Mouse (Mus musculus): ENCODE results near the gene Fam189b. TPM values are rescaled to one million over a fixed set of nuclear protein-coding genes. Genes with fewer than 3 reads are reported as not detected.
"Not testable (repeated sequence)": the region's sequence is repeated elsewhere in the genome, so short reads cannot be mapped to it uniquely, and the experiment has no call there.

The Fam189b gene
- polyA plus RNA-seq, 1 experiment from 2014 or later: 12.7 TPM

GRCm38 (mm10) chr3:89148567-89148966, 34.4 kb upstream of the Fam189b start:
- peak overlapping the region; percentile 11; the same call in 1 of the 2 replicates for H3K4me2 ChIP-seq
- WGBS: 68% methylated on average over 14 of the region's 14 CpGs
- peak overlapping the region; percentile 32; the same call in 1 of the 2 replicates for H3K4me3 ChIP-seq (ENCODE audit: low read depth, low read length)
- peaks cover 23% of the 10 kb centered on the region; the same call in 1 of the 2 replicates for H3K4me1 ChIP-seq (replicated peaks; ENCODE audit: control insufficient read depth, insufficient read depth, low read length)
- 0 out of 2 replicates have a peak overlapping the region, but pooled peaks have one; percentile 11 for H3K9ac ChIP-seq (ENCODE audit: low read depth, low read length)
- DNase-seq (ENCODE audit: low spot score) (no peak), ATAC-seq (replicated peaks; ENCODE audit: low FRiP score) (no peak)
- H3K27me3 ChIP-seq (replicated peaks; ENCODE audit: control insufficient read depth, insufficient read depth, low read length): peaks cover 26% of the 10 kb centered on the region
- H3K9me3 ChIP-seq (ENCODE audit: control insufficient read depth, low read length): no peaks in the 10 kb centered on the region
- H3K36me3 ChIP-seq (ENCODE audit: control insufficient read depth, insufficient read depth, low read length): peaks cover 12% of the 10 kb centered on the region; the same call in 1 of the 2 replicates
- H3K27ac ChIP-seq (ENCODE audit: low read depth, low read length): no peak overlapping the region

DNA sequence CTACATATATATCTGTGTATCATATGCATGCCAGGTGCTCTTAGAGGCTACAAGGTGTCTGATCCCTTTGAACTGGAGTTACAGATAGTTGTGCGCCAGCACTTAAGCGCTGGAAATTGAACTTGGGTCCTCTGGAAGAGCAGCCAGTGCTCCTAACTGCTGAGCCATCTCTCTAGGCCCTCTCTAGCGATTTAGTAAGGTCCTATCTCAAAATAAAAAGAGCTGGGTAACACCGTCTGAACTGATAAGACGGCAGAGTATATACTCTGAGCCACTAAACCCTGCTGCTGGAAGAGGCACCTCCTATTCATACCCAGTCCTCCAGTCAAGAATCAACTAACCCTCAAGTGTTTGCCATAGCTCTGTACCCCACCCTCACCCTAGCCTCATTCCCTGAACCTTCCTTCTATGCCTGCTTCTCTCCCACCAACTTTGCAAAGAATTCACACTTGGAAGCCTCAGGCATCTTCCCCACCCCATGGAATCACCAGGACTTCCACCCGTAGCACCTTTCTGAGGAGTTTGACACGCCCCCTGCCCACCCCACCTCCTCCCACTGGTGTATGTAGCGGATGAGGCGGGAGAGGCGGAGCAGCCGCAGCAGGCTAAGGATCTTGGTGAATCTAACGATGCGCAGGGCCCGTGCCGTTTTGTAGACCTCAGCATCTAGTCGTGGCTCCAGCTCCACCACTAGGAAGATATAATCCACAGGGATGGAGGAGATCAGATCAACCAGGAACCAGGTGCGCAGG, 30.7 kb upstream of the Fam189b start:
- Histone ChIP-seq H3K36me3 (ENCODE audit: control insufficient read depth, insufficient read depth, low read length) (no peaks in the 10 kb centered on the region), H3K27me3 (replicated peaks; ENCODE audit: control insufficient read depth, insufficient read depth, low read length) (peaks cover 22% of the 10 kb centered on the region), H3K4me1 (replicated peaks; ENCODE audit: control insufficient read depth, insufficient read depth, low read length) (peaks cover 18% of the 10 kb centered on the region; the same call in 1 of the 2 replicates), H3K9ac (ENCODE audit: low read depth, low read length) (no peak overlapping the region), H3K4me3 (ENCODE audit: low read depth, low read length) (no peak overlapping the region), H3K4me2 (peak overlapping the region; percentile 2; the same call in 1 of the 2 replicates), H3K27ac (ENCODE audit: low read depth, low read length) (no peak overlapping the region), H3K9me3 (ENCODE audit: control insufficient read depth, low read length) (no peaks in the 10 kb centered on the region)
- 0 out of 2 replicates have a peak, but pooled peaks have one; percentile 21 for ATAC-seq (replicated peaks; ENCODE audit: low FRiP score)
- WGBS: 46% methylated on average over 17 of the region's 17 CpGs
- no peak for DNase-seq (ENCODE audit: low spot score)

GRCm38 (mm10) chr3:89156951-89157350, 26.0 kb upstream of the Fam189b start:
- WGBS: 81% methylated on average over 8 of the region's 8 CpGs
- peaks cover 6% of the 10 kb centered on the region; the same call in 1 of the 2 replicates for H3K27me3 ChIP-seq (replicated peaks; ENCODE audit: control insufficient read depth, insufficient read depth, low read length)
- H3K4me2 ChIP-seq: no peak overlapping the region
- H3K9me3 ChIP-seq (ENCODE audit: control insufficient read depth, low read length): no peaks in the 10 kb centered on the region
- no peak overlapping the region for H3K9ac ChIP-seq (ENCODE audit: low read depth, low read length)
- H3K4me1 ChIP-seq (replicated peaks; ENCODE audit: control insufficient read depth, insufficient read depth, low read length): peaks cover 16% of the 10 kb centered on the region
- H3K36me3 ChIP-seq (ENCODE audit: control insufficient read depth, insufficient read depth, low read length): no peaks in the 10 kb centered on the region
- DNase-seq (ENCODE audit: low spot score) (no peak), ATAC-seq (replicated peaks; ENCODE audit: low FRiP score) (no peak)
- H3K4me3 ChIP-seq (ENCODE audit: low read depth, low read length): no peak overlapping the region
- no peak overlapping the region for H3K27ac ChIP-seq (ENCODE audit: low read depth, low read length)

DNA sequence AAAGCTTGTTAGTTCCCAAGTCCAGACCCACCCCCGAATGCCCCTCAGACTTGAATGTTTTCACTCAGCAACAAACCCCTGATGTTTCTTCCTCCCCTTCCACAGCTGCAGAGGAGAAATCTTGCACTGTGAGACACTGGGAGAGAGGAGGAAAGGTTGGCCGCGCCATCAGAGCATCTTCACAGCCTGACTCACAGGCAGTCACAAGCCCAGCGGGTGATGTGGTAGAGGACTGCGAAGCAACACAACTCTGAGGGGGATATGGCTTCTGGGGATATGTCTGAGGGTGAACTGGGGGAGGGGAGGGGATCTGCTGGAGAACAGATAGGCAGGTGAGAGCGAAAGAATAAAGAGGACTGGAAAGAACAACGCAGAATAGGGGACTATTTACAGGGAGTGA, 24.3 kb upstream of the Fam189b start:
- H3K4me2 ChIP-seq: peak overlapping the region; percentile 100
- DNase-seq (ENCODE audit: low spot score): no peak
- 25% methylated on average over 7 of the region's 7 CpGs for WGBS

DNA sequence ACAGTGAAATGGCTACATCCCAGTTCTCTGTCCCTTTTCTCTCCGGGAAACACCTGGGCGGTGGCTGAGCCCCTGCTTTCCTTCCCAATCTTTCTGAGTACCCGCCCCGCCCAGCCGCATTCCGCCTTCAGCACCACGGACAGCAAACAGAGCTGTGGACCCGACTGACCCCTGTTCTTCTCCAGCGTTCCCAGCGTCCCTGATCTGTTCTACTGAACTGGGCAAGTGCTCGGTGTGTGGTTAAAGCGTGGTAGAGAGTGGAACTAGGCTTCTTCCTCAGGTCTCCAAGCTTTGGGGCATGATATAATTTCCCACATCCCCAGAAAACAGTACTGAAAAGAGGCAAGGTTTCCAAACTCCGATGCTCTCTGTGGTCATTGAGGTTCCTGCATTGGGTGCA, 23.7 kb upstream of the Fam189b start:
- no peak for ATAC-seq (replicated peaks; ENCODE audit: low FRiP score)
- Histone ChIP-seq H3K4me3 (ENCODE audit: low read depth, low read length) (peak overlapping the region; percentile 71), H3K4me2 (peak overlapping the region; percentile 100), H3K9ac (ENCODE audit: low read depth, low read length) (no peak overlapping the region), H3K4me1 (replicated peaks; ENCODE audit: control insufficient read depth, insufficient read depth, low read length) (peaks cover 16% of the 10 kb centered on the region), H3K36me3 (ENCODE audit: control insufficient read depth, insufficient read depth, low read length) (no peaks in the 10 kb centered on the region), H3K9me3 (ENCODE audit: control insufficient read depth, low read length) (no peaks in the 10 kb centered on the region), H3K27ac (ENCODE audit: low read depth, low read length) (no peak overlapping the region), H3K27me3 (replicated peaks; ENCODE audit: control insufficient read depth, insufficient read depth, low read length) (peaks cover 6% of the 10 kb centered on the region; the same call in 1 of the 2 replicates)
- DNase-seq (ENCODE audit: low spot score): peak; percentile 83
- 1% methylated on average over 13 of the region's 13 CpGs for WGBS

More for the DNA sequence above, 24.3 kb upstream of the Fam189b start:
- Histone ChIP-seq H3K27me3 (replicated peaks; ENCODE audit: control insufficient read depth, insufficient read depth, low read length) (peaks cover 6% of the 10 kb centered on the region; the same call in 1 of the 2 replicates), H3K4me3 (ENCODE audit: low read depth, low read length) (no peak overlapping the region), H3K4me1 (replicated peaks; ENCODE audit: control insufficient read depth, insufficient read depth, low read length) (peaks cover 11% of the 10 kb centered on the region), H3K9me3 (ENCODE audit: control insufficient read depth, low read length) (no peaks in the 10 kb centered on the region), H3K36me3 (ENCODE audit: control insufficient read depth, insufficient read depth, low read length) (no peaks in the 10 kb centered on the region), H3K9ac (ENCODE audit: low read depth, low read length) (no peak overlapping the region), H3K27ac (ENCODE audit: low read depth, low read length) (no peak overlapping the region)
- ATAC-seq (replicated peaks; ENCODE audit: low FRiP score): no peak

GRCm38 (mm10) chr3:89159616-89160344, 23.2 kb upstream of the Fam189b start, which contains the start of gene Hcn3:
Gene Hcn3 (minus strand): TSS chr3:89160196.
- H3K27ac ChIP-seq (ENCODE audit: low read depth, low read length): no peak within 1 kb of the TSS

GRCm38 (mm10) chr3:89161207-89161606, 21.7 kb upstream of the Fam189b start:
- not testable (repeated sequence) for H3K4me2 ChIP-seq; H3K27me3 ChIP-seq (replicated peaks; ENCODE audit: control insufficient read depth, insufficient read depth, low read length); H3K27ac ChIP-seq (ENCODE audit: low read depth, low read length); DNase-seq (ENCODE audit: low spot score); H3K36me3 ChIP-seq (ENCODE audit: control insufficient read depth, insufficient read depth, low read length); H3K9me3 ChIP-seq (ENCODE audit: control insufficient read depth, low read length); H3K9ac ChIP-seq (ENCODE audit: low read depth, low read length); H3K4me3 ChIP-seq (ENCODE audit: low read depth, low read length); ATAC-seq (replicated peaks; ENCODE audit: low FRiP score)
- peaks cover 24% of the 10 kb centered on the region for H3K4me1 ChIP-seq (replicated peaks; ENCODE audit: control insufficient read depth, insufficient read depth, low read length)

More at GRCm38 (mm10) chr3:89159616-89160344, 23.2 kb upstream of the Fam189b start, which contains the start of gene Hcn3:
- Histone ChIP-seq H3K9ac (ENCODE audit: low read depth, low read length) (peak within 1 kb of the TSS; percentile 56), H3K36me3 (ENCODE audit: control insufficient read depth, insufficient read depth, low read length) (no peaks in the 10 kb centered on the region), H3K4me2 (peak within 1 kb of the TSS; percentile 100), H3K4me3 (ENCODE audit: low read depth, low read length) (peak within 1 kb of the TSS; percentile 71), H3K27me3 (replicated peaks; ENCODE audit: control insufficient read depth, insufficient read depth, low read length) (peaks cover 6% of the 10 kb centered on the region; the same call in 1 of the 2 replicates), H3K4me1 (replicated peaks; ENCODE audit: control insufficient read depth, insufficient read depth, low read length) (peaks cover 16% of the 10 kb centered on the region), H3K9me3 (ENCODE audit: control insufficient read depth, low read length) (no peaks in the 10 kb centered on the region)
- WGBS: under 1% methylated on average over 58 of the region's 66 CpGs
- peak; percentile 69 for ATAC-seq (replicated peaks; ENCODE audit: low FRiP score)
- DNase-seq (ENCODE audit: low spot score): peak; percentile 73

DNA sequence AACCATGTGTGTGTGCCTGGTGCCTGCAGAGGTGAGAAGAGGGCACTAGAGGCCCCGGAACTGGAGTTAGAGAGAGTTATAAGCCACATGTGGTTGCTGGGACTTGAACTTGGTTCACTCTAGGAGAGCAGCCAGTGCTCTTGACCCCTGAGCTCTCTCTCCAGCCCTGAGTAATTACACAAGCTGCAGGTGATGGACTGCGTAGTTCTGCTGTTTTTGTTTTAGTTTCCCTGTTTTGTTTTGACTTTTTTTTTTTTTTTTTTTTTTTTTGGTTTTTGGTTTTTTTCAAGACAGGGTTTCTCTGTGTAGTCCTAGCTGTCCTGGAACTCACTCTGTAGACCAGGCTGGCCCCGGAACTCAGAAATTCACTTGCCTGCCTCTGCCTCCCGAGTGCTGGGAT, 21.2 kb upstream of the Fam189b start:
- no peak overlapping the region for H3K27ac ChIP-seq (ENCODE audit: low read depth, low read length)
- ATAC-seq (replicated peaks; ENCODE audit: low FRiP score): no peak
- no peak for DNase-seq (ENCODE audit: low spot score)
- H3K9ac ChIP-seq (ENCODE audit: low read depth, low read length): no peak overlapping the region
- H3K4me2 ChIP-seq: no peak overlapping the region
- H3K4me3 ChIP-seq (ENCODE audit: low read depth, low read length): no peak overlapping the region
- peaks cover 27% of the 10 kb centered on the region for H3K4me1 ChIP-seq (replicated peaks; ENCODE audit: control insufficient read depth, insufficient read depth, low read length)
- 0 out of 2 replicates have a peak, but pooled peaks cover 1% of the 10 kb centered on the region for H3K36me3 ChIP-seq (ENCODE audit: control insufficient read depth, insufficient read depth, low read length)
- 75% methylated on average over 4 of the region's 4 CpGs for WGBS
- H3K27me3 ChIP-seq (replicated peaks; ENCODE audit: control insufficient read depth, insufficient read depth, low read length): peaks cover 6% of the 10 kb centered on the region; the same call in 1 of the 2 replicates
- H3K9me3 ChIP-seq (ENCODE audit: control insufficient read depth, low read length): no peaks in the 10 kb centered on the region

All from liver, embryonic 11.5 days (tissue).